Mouse (Mus musculus) MEL (cell line): ENCODE measurements around the gene Ifnar2. TPM values are rescaled to one million over a fixed set of nuclear protein-coding genes. Genes with fewer than 3 reads are reported as not detected.

ENCODE experiments used
- DNase-seq: peaks from one replicate; pipeline ENCODE4 v3.0.0; 2011; ENCODE audit warnings: low read depth, low spot score
- H3K27ac ChIP-seq: 2 replicates; pipeline ENCODE4 v1.5.1; 2012; ENCODE audit warnings: low read depth, mild to moderate bottlenecking, control low read depth, low read length, moderate library complexity; ENCODE audit not compliant: control insufficient read depth
- H3K27me3 ChIP-seq, 2 experiments: fragments of 150-350 bp in 1 of 2; sonication (generic) in 1 of 2; 2 replicates each; pipeline ENCODE4 v1.6.1; 2012; ENCODE audit warnings: low read length in 2 of 2, mild to moderate bottlenecking in 2 of 2, improper control_type of control experiment in 1 of 2, moderate library complexity in 1 of 2; ENCODE audit not compliant: insufficient read depth in 2 of 2, control insufficient read depth in 1 of 2
- H3K36me3 ChIP-seq, 2 experiments: 2 replicates each; pipeline ENCODE4 v1.6.1; 2012 to 2014; ENCODE audit warnings: low read length in 2 of 2, improper control_type of control experiment in 1 of 2, inconsistent platforms in 1 of 2, mild to moderate bottlenecking in 1 of 2; ENCODE audit not compliant: insufficient read depth in 2 of 2, control insufficient read depth in 1 of 2
- H3K4me1 ChIP-seq, 2 experiments: fragments of 150-350 bp in 1 of 2; sonication (generic) in 1 of 2; 2 replicates each; pipeline ENCODE4 v1.6.1; 2012; ENCODE audit warnings: low read length in 2 of 2, improper control_type of control experiment in 1 of 2, mild to moderate bottlenecking in 1 of 2; ENCODE audit not compliant: insufficient read depth in 2 of 2, control insufficient read depth in 1 of 2
- H3K4me3 ChIP-seq, 2 experiments: fragments of 150-350 bp in 1 of 2; sonication (generic) in 1 of 2; 2 replicates each; pipeline ENCODE4 v1.5.1; 2012; ENCODE audit warnings: low read depth in 2 of 2, low read length in 2 of 2, mild to moderate bottlenecking in 2 of 2, moderate library complexity in 2 of 2, control low read depth in 1 of 2, improper control_type of control experiment in 1 of 2; ENCODE audit not compliant: control insufficient read depth in 1 of 2, insufficient read depth in 1 of 2
- H3K79me2 ChIP-seq: 2 replicates; pipeline ENCODE4 v1.6.1; 2012; ENCODE audit warnings: mild to moderate bottlenecking, low read length, moderate library complexity; ENCODE audit not compliant: control insufficient read depth, poor library complexity, insufficient read depth
- H3K9ac ChIP-seq: 2 replicates; pipeline ENCODE4 v1.6.1; 2012; ENCODE audit warnings: low read depth, mild to moderate bottlenecking, control low read depth, low read length, moderate library complexity; ENCODE audit not compliant: control insufficient read depth, poor library complexity, severe bottlenecking
- H3K9me3 ChIP-seq: fragments of 150-350 bp; sonication (generic); replicated peaks from 2 replicates; pipeline ENCODE4 v1.6.1; 2012; ENCODE audit warnings: mild to moderate bottlenecking, low read length, improper control_type of control experiment, moderate library complexity; ENCODE audit not compliant: insufficient read depth
- BHLHE40 ChIP-seq: IDR thresholded peaks from 2 replicates; pipeline ENCODE4 v1.6.1; 2012; ENCODE audit warnings: low read depth, mild to moderate bottlenecking, inconsistent platforms, low read length, improper control_type of control experiment, borderline replicate concordance
- CHD2 ChIP-seq: IDR thresholded peaks from 2 replicates; pipeline ENCODE4 v1.6.1; 2011; ENCODE audit warnings: low read length, improper control_type of control experiment
- ELF1 ChIP-seq: IDR thresholded peaks from 2 replicates; pipeline ENCODE4 v1.6.1; 2014; ENCODE audit warnings: low read depth, mild to moderate bottlenecking, inconsistent platforms, low read length, improper control_type of control experiment, moderate library complexity
- EP300 ChIP-seq, 2 experiments: IDR thresholded peaks; 2 replicates each; pipeline ENCODE4 v1.6.1; 2011; ENCODE audit warnings: improper control_type of control experiment in 2 of 2, low read length in 2 of 2, low read depth in 1 of 2, mild to moderate bottlenecking in 1 of 2
- GABPA ChIP-seq: IDR thresholded peaks from 2 replicates; pipeline ENCODE4 v1.6.1; 2012; ENCODE audit warnings: low read depth, mild to moderate bottlenecking, inconsistent platforms, low read length, improper control_type of control experiment, moderate library complexity
- GATA1 ChIP-seq: IDR thresholded peaks from 2 replicates; pipeline ENCODE4 v1.6.1; 2011; ENCODE audit warnings: low read depth, low read length, improper control_type of control experiment
- HCFC1 ChIP-seq: IDR thresholded peaks from 2 replicates; pipeline ENCODE4 v1.6.1; 2012; ENCODE audit warnings: low read depth, mild to moderate bottlenecking, inconsistent platforms, low read length, improper control_type of control experiment, moderate library complexity
- JUND ChIP-seq: IDR thresholded peaks from 2 replicates; pipeline ENCODE4 v1.6.1; 2011; ENCODE audit warnings: low read depth, mild to moderate bottlenecking, improper control_type of control experiment, low read length
- MAX ChIP-seq: IDR thresholded peaks from 2 replicates; pipeline ENCODE4 v1.6.1; 2011; ENCODE audit warnings: low read length, improper control_type of control experiment
- MAZ ChIP-seq: IDR thresholded peaks from 2 replicates; pipeline ENCODE4 v1.6.1; 2012; ENCODE audit warnings: low read depth, mild to moderate bottlenecking, inconsistent platforms, low read length, improper control_type of control experiment
- MYC ChIP-seq: IDR thresholded peaks from 2 replicates; pipeline ENCODE4 v1.6.1; 2011; ENCODE audit warnings: low read depth, mild to moderate bottlenecking, low read length, improper control_type of control experiment, moderate library complexity
- POLR2AphosphoS2 ChIP-seq: IDR thresholded peaks from 2 replicates; pipeline ENCODE4 v1.6.1; 2011; ENCODE audit warnings: low read length, improper control_type of control experiment
- POLR2AphosphoS5 ChIP-seq: IDR thresholded peaks from 2 replicates; pipeline ENCODE4 v1.6.1; 2012; ENCODE audit warnings: low read depth, borderline replicate concordance, mild to moderate bottlenecking, inconsistent platforms, low read length, moderate library complexity, mixed read lengths
- RAD21 ChIP-seq: IDR thresholded peaks from 2 replicates; pipeline ENCODE4 v1.6.1; 2011; ENCODE audit warnings: mild to moderate bottlenecking, low read depth, low read length, improper control_type of control experiment
- RCOR1 ChIP-seq: IDR thresholded peaks from 2 replicates; pipeline ENCODE4 v1.6.1; 2012; ENCODE audit warnings: low read depth, mild to moderate bottlenecking, inconsistent platforms, low read length, improper control_type of control experiment
- SIN3A ChIP-seq: IDR thresholded peaks from 2 replicates; pipeline ENCODE4 v1.6.1; 2012; ENCODE audit warnings: low read length, improper control_type of control experiment, inconsistent platforms
- SMC3 ChIP-seq: IDR thresholded peaks from 2 replicates; pipeline ENCODE4 v1.6.1; 2011; ENCODE audit warnings: low read depth, low read length, improper control_type of control experiment
- TBP ChIP-seq: IDR thresholded peaks from 2 replicates; pipeline ENCODE4 v1.8.0; 2011; ENCODE audit warnings: low read depth, low read length, improper control_type of control experiment
- TCF12 ChIP-seq: IDR thresholded peaks from 2 replicates; pipeline ENCODE4 v1.6.1; 2014; ENCODE audit warnings: low read depth, mild to moderate bottlenecking, inconsistent platforms, low read length, improper control_type of control experiment, moderate library complexity
- USF1 ChIP-seq: IDR thresholded peaks from 2 replicates; pipeline ENCODE4 v1.6.1; 2014; ENCODE audit warnings: low read depth, mild to moderate bottlenecking, inconsistent platforms, low read length, improper control_type of control experiment, moderate library complexity
- ZMIZ1 ChIP-seq: IDR thresholded peaks from 2 replicates; pipeline ENCODE4 v1.6.1; 2012; ENCODE audit warnings: low read depth, mild to moderate bottlenecking, inconsistent platforms, low read length, improper control_type of control experiment, moderate library complexity
- ZNF384 ChIP-seq: IDR thresholded peaks from 2 replicates; pipeline ENCODE4 v1.6.1; 2012; ENCODE audit warnings: low read depth, mild to moderate bottlenecking, inconsistent platforms, low read length, improper control_type of control experiment
- polyA plus RNA-seq, 2 experiments: library from polyadenylated mRNA; stranded (reverse) in 1 of 2; unstranded in 1 of 2; fragments of >175 nt in 1 of 2; fragments of >200 nt in 1 of 2; gene quantifications; 2 replicates each; pipeline versions ENCODE4 v1.2.1 to v1.2.4; 2012; ENCODE audit warnings: low replicate concordance in 2 of 2, low read depth in 1 of 2; ENCODE audit not compliant: insufficient read length in 2 of 2, insufficient read depth in 1 of 2, missing spikeins in 1 of 2
- total RNA-seq: library from RNA; depleted of rRNA; stranded (reverse); fragments of 300-350 nt; gene quantifications from 2 replicates; pipeline ENCODE4 v1.2.3, GENCODE M21; 2012

Ifnar2 gene
- total and polyA plus RNA-seq, 3 experiments, result 21.8 to 38.3 TPM; not detected in 1

DNA sequence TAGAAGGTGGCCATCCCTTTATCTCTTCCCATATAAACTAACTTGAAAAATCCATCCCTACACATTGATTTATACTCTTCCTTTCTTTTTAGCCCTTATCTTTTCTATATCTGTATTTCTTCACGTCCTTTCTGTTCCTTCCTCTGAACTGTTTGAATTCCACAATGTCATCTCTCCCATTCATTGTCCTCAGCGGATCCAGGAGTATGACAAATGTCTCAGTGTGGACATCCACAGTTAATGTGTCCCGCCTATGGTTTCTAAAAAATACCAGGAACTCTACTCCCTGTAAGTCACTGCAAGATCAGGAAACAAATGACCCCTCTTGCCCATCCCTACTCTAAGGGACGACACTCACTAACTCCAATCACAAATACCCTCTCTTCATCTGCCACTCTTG is 11.6 kb downstream of the Ifnar2 start:
- H3K9me3 ChIP-seq, result no peaks in the 10 kb centered on the region
- no peak for TF ChIP-seq TCF12
- TF ChIP-seq ZNF384, result no peak
- no peak for TF ChIP-seq ELF1
- no peak for TF ChIP-seq SMC3
- TF ChIP-seq TBP, result no peak
- no peak for TF ChIP-seq GATA1
- no peak for TF ChIP-seq ZMIZ1
- TF ChIP-seq BHLHE40, result no peak
- TF ChIP-seq EP300 (IDR thresholded peaks at IDR 0.05; ENCODE audit: low read depth in 1 of 2, low read length in 2 of 2), result no peak
- peaks cover 0 to 9% of the 10 kb centered on the region in 2 experiments; a peak in 2 of 4 replicates for H3K4me1 ChIP-seq
- H3K79me2 ChIP-seq, result no peaks in the 10 kb centered on the region
- no peak overlapping the region for H3K9ac ChIP-seq
- H3K27me3 ChIP-seq, result no peaks in the 10 kb centered on the region
- H3K4me3 ChIP-seq, result no peak overlapping the region
- no peak for DNase-seq
- H3K27ac ChIP-seq, result no peak overlapping the region
- H3K36me3 ChIP-seq, result peaks cover 7 to 21% of the 10 kb centered on the region in 2 experiments

DNA sequence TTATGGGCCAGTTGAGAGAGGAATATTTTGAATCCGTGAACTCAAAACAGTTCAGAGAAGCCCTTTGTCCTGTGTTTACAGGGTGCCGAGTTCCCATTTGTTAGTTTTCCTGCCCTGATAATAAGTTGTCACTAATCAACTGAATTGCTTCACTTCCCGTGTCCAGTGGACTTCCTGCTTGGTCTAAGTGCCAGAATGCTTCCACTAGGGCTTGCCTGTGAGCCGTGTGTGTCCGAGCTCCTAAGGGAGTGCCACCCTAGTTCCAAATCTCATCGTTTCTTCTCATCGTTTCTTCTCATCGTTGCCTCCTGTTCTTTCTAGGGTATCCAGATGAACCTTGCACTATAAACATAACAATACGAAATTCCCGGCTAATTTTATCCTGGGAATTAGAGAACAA is 13.0 kb downstream of the Ifnar2 start:
- peaks cover 7 to 26% of the 10 kb centered on the region in 2 experiments for H3K36me3 ChIP-seq
- no peak for TF ChIP-seq MAZ
- no peak for TF ChIP-seq GATA1
- TF ChIP-seq POLR2AphosphoS5, result no peak
- no peak for TF ChIP-seq SIN3A
- TF ChIP-seq JUND, result no peak
- TF ChIP-seq MYC, result no peak
- no peak for TF ChIP-seq POLR2AphosphoS2
- no peak for TF ChIP-seq RCOR1
- TF ChIP-seq GABPA, result no peak
- TF ChIP-seq ELF1, result no peak
- no peak for TF ChIP-seq USF1
- no peak for TF ChIP-seq CHD2
- no peak for TF ChIP-seq RAD21
- TF ChIP-seq ZNF384, result no peak
- no peak for TF ChIP-seq HCFC1
- no peak for TF ChIP-seq MAX
- no peaks in the 10 kb centered on the region for H3K27me3 ChIP-seq
- no peak for DNase-seq
- no peak overlapping the region for H3K27ac ChIP-seq
- H3K9me3 ChIP-seq, result no peaks in the 10 kb centered on the region
- H3K4me3 ChIP-seq, result no peak overlapping the region
- H3K79me2 ChIP-seq, result no peaks in the 10 kb centered on the region
- peaks cover 0 to 9% of the 10 kb centered on the region in 2 experiments; a peak in 2 of 4 replicates for H3K4me1 ChIP-seq
- no peak overlapping the region for H3K9ac ChIP-seq
